Mouse (Mus musculus) MEL (cell line): Measurements from ENCODE around the gene Ppfibp2.

Experiments
- CTCF ChIP-seq, 3 experiments: IDR thresholded peaks in 2 of 3; conservative IDR thresholded peaks in 1 of 3; 2 replicates each; pipeline ENCODE4 v1.5.1; 2011 to 2012; ENCODE audit warnings: low read length in 3 of 3, low read depth in 2 of 3, mild to moderate bottlenecking in 2 of 3, improper control_type of control experiment in 1 of 3, inconsistent platforms in 1 of 3, mixed read lengths in 1 of 3, moderate library complexity in 1 of 3; ENCODE audit not compliant: control insufficient read depth in 1 of 3, insufficient read depth in 1 of 3, poor library complexity in 1 of 3, severe bottlenecking in 1 of 3
- ETS1 ChIP-seq: IDR thresholded peaks from 2 replicates; pipeline ENCODE4 v1.6.1; 2012; ENCODE audit warnings: low read depth, mild to moderate bottlenecking, inconsistent platforms, low read length, improper control_type of control experiment, moderate library complexity
- MAX ChIP-seq: IDR thresholded peaks from 2 replicates; pipeline ENCODE4 v1.6.1; 2011; ENCODE audit warnings: low read length, improper control_type of control experiment
- NELFE ChIP-seq: IDR thresholded peaks from 2 replicates; pipeline ENCODE4 v1.6.1; 2011; ENCODE audit warnings: low read depth, low read length, improper control_type of control experiment
- USF1 ChIP-seq: IDR thresholded peaks from 2 replicates; pipeline ENCODE4 v1.6.1; 2014; ENCODE audit warnings: low read depth, mild to moderate bottlenecking, inconsistent platforms, low read length, improper control_type of control experiment, moderate library complexity

DNA sequence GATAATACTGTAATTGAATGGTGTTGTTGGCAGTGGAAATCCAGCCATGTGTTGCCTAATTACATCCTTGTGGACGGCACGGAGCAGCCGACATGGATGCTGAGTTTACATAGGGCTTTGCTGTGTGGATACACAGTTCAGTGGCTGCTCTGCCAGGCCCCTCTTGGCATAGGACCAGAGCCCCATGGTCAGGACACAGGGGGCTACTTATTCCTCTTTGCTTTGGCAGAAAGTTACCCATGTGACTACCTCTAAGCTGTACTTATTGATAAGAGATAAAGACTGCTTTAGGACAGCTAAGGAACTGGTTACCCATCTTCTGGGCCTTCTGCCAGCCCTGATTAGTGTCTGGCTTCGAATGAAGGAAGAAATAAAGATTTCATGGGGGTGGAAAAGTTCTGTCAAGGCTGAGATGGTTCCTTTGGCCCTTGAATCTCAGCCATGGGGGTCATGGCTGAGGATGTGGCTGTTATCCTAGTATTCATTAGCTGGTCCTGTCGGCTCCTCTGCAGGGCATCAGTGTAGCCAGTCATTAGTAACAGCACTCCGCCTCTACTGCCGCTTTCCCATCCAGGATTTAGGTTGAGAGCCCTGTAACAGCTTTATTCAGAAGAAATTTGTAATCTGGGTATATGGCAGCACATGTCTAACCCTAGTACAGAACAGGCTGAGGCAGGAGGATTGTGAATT lies 47.7 kb downstream of the Ppfibp2 start:
- TF ChIP-seq NELFE (no peak), CTCF (IDR thresholded peaks at IDR 0.05 in 2 of 3, conservative IDR thresholded peaks at IDR 0.05 in 1 of 3; ENCODE audit: control insufficient read depth in 1 of 3, insufficient read depth in 1 of 3, low read depth in 2 of 3, low read length in 3 of 3, poor library complexity in 1 of 3, severe bottlenecking in 1 of 3) (no peak), ETS1 (no peak), USF1 (no peak), MAX (no peak)
